Mouse (Mus musculus): ENCODE data around the gene Ints11. TPM values are rescaled to one million over a fixed set of nuclear protein-coding genes. Genes with fewer than 3 reads are reported as not detected.

The Ints11 gene
- total RNA-seq (2021) = 10 to 100 TPM; 31.0 to 31.3 TPM
- long read RNA-seq, experiment 1, transcript Ints11-201 (17 exons, 2,368 nt) = major isoform, 39 of 61 reads
- long read RNA-seq, experiment 1, partial matches to known transcripts = 3 of 61 reads
- long read RNA-seq, experiment 1, other reads (novel, unspliced or antisense) = 19 of 61 reads
- long read RNA-seq, experiment 2, transcript Ints11-201 (17 exons, 2,368 nt) = major isoform, 41 of 79 reads
- long read RNA-seq, experiment 2, partial matches to known transcripts = 5 of 79 reads
- long read RNA-seq, experiment 2, other reads (novel, unspliced or antisense) = 32 of 79 reads

DNA sequence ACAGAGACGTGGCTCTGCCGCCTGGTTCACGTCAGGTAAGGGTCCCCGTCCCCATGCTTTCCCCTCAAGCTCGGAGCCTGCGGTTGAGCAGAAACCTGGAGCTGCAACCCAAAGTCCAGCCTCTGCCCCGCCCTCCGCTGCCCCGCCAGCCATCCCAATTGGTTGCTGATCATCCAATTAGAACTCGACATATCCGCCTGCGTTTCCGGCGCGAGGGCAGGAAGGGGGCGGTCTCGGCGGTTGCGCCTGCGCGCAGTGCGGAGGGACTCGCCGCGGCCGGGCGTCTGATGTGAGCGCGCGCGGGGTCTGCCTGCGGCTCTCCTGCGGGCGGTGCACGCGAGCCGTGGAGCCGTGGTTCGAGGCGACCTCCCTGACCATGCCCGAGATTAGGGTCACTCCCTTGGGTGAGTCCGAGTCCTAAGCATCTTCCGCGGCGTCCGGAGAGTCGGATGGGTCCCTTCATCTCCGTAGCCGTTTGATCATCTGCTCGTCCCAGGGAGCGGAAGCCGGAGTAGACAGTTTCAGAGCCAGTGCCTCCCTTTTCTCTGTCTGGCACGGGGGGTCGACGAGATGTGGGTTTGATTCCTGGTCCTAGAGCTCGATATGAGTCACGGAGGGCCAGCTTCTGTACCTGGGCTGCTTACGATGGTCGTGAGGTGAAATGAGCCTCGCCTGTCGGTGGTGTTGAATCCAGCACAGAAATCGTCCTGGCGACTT lies at the start of gene Ints11, which contains the start of gene Cptp:
Ints11 (plus strand) TSS at position 230 of the 717 bp plus-strand sequence.
Cptp (minus strand) TSS at position 124 of the 717 bp plus-strand sequence.
- peak; percentile 93 to 94 for DNase-seq (ENCODE audit: low spot score in 2 of 2)

DNA sequence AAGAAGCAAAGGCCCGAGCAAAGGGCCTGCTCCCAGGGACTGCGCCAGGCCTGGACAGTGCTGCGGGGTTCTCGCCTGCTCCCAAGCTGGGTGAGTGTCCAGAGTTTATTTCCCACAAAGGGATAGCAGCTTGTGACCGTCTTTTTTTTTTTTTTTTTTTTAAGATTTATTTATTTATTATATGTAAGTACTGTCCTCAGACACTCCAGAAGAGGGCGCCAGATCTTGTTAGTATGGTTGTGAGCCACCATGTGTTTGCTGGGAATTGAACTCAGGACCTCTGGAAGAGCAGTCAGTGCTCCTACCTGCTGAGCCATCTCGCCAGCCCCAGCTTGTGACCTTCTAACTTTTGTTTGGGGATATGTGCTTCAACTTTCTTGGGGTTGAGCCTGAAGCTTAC lies 48.3 kb upstream of the Ints11 start:
- no peak for DNase-seq (ENCODE audit: low spot score in 2 of 2)

DNA sequence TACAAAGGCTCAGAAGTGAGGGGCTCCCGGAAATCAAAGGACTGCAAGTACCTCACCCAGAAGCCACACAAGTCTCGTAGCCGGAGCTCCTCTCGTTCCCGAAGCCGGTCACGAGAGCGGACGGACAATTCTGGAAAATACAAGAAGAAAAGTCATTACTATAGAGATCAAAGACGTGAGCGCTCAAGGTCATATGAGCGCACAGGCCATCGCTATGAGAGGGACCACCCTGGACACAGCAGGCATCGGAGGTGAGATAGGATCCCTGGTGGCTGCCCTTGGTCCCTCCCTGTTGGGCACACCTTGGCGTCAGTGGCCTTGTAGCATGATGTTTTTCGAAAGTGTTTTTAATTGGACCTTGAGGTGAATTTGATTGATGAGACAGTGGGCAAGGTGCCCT lies 45.9 kb upstream of the Ints11 start:
- no peak for DNase-seq (ENCODE audit: low spot score in 2 of 2)

DNA sequence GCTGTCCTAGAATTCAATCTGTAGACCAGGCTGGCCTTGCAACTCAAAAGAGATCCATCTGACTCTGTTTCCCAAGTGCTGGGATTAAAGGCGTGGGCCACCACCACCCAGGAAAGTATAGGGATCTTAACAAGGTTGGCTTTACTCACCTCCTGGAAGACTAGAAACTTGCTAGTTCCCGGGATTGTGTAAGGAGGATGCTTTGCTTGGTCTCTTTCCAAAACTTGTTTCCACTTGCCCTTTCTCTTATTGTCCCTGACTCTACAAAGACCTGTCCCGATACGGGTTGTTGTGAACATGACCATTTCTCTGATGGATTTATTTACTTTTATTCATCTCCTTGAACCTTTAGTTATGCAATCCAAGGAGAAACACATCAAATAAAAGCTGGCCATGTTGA lies 39.5 kb upstream of the Ints11 start:
- no peak for DNase-seq (ENCODE audit: low spot score in 2 of 2)

DNA sequence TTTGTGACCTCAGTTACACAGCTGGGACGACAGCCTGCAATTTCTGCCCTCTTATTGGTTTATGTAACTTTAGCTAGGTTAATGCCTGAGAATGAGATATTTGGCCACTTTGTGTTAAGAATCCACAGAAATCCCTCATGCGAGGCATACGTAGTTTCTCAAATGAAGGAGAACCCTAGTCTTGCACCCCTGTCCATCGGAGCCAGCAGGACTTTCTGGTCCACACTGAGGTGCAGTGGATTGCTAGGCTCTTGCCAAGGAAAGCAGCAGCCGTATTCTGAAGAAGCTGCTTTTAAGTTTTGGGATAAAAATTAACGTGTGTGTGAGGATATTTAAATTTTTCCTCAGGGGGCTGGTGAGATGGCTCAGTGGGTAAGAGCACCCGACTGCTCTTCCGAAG lies 38.8 kb upstream of the Ints11 start:
- DNase-seq (ENCODE audit: low spot score in 2 of 2) = no peak

DNA sequence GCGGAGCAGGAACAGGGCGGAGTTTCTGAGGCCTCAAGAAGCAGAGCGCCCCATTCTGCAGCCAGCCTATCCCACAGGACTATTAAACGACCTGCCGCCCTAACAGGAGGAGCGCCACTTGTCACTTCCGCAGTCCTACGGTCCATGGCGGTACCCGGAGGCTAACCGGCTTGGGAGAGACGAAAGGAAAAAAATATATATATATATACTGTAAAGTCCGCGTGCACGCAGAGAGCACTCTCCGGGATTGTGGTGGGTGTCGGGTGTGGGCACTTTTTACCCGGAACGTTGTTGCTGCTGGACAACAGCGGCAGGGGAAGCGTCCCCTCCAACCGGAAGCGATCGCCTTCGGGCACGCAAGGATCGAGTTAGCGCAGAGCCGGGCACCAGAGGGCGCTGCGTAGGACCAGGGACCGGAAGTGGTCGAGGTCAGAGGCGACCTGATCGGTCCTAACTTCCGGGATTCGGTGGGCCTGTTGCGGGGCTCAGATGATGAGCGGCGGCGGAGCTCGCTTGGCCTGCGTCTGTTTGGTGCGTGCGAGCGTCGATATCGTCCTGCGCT lies 38.1 kb upstream of the Ints11 start, which contains the start of gene Aurkaip1:
Aurkaip1 (plus strand) TSS at position 68 of the 562 bp plus-strand sequence.
- DNase-seq (ENCODE audit: low spot score in 2 of 2) = peak; percentile 86 to 95

DNA sequence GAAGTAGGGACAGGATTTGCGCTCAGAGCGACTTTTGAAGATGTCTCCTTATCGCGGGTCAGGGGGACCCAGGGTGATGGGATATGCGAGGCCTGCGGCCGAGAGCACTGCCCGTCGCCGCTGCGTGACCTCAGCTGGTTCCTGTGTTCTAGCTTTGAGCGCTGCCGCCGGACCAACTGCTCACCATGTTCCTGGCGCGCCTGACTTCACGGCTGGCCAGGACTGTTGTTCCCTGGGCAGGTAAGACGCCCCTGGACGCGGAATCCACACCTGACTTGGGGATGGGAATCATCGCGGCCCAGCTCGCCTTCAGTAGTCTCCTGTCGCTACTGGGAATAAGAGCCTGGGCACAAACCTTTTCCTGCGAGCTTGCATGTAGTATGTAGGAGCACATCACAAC lies 37.5 kb upstream of the Ints11 start:
- no peak for DNase-seq (ENCODE audit: low spot score in 2 of 2)

DNA sequence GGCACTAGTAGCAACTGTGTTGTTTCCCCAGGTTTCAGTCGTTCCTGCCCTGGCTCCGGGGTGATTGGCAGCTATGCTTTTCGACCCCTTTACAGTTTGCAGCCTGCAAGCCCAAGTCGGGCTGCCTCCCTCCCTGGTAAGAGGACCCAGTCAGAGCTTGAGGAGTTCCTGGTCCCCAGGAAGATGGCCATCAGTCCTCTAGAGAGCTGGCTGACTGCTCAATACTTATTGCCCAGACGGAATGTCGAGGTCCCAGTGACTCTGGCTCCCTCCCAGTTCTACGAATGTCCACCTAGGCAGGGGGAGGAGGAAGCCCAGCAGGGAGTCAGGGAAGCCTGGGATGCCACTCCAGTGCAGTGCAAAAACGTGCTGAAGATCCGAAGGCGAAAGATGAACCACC lies 37.0 kb upstream of the Ints11 start:
- no peak for DNase-seq (ENCODE audit: low spot score in 2 of 2)

DNA sequence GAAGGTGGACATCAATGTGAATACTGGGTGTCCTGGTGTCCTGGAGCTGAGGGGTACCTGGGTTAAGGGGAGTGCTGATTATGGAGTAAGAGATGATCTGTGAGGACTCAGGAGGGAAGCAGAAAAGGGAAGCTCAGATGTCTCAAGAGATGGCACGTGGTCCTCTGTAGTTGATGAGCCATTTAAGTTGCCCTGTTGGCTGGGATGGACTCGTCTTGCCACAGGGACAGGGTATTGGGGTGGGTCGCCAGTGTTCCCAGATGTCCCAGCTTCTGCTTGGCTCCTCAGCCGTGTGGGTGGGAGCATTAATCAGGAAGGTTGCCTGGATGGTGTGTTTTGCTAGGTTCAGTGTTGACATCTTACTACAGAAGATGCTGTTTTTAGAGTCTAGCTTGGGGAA lies 36.1 kb upstream of the Ints11 start:
- DNase-seq (ENCODE audit: low spot score in 2 of 2) = no peak

DNA sequence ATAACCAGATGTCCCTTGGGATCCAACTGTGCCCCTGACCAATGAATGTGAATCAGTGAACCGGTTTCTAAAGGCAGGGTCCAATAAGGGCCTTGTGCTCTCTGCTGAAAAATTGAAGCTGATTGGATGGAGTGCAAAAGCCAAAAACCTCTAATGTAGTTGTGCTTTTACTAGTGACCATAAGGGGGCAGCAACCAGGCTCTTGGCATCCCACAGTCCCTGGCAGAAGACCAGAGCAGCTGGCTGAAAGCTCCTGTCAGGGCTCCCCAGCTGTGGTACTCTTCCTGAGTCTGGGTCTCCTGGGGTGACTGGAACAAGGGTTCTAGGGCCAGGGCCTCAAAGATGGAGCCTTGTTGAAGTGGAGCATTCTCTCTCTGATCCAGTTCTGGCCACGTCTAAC lies 35.5 kb upstream of the Ints11 start:
- peak in 1 of 2 experiments; percentile 69 for DNase-seq (ENCODE audit: low spot score in 2 of 2)

DNA sequence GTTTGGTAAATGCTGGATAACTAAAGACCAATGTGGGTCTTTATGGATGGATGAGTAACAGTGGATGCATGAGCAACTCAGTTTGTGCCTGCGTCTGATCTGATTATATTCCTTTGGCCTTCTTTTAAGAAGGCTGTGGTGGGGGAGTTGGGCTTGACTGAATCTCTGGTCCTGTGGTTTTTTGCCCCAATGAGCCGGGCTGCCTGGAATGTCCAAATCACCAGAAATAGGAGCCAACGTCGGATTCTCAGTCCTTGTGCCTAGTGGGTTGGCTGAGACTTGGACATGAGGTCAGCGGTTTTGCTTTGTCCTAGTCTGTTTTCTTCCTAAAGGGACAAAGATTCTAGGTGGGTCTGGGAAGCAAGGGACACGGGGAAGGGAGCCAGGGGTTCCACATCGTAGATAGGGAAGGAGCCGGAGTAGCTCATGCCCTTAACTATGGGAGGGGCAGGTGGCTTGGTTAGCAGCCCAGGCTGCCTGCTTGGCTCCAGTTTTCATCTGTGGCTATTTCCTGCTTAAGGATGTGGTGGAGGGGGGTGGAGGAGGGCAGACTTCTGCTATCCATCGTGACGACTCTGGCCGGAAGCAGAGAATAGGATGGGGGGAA lies 31.8 kb upstream of the Ints11 start:
- DNase-seq (ENCODE audit: low spot score in 2 of 2) = no peak

DNA sequence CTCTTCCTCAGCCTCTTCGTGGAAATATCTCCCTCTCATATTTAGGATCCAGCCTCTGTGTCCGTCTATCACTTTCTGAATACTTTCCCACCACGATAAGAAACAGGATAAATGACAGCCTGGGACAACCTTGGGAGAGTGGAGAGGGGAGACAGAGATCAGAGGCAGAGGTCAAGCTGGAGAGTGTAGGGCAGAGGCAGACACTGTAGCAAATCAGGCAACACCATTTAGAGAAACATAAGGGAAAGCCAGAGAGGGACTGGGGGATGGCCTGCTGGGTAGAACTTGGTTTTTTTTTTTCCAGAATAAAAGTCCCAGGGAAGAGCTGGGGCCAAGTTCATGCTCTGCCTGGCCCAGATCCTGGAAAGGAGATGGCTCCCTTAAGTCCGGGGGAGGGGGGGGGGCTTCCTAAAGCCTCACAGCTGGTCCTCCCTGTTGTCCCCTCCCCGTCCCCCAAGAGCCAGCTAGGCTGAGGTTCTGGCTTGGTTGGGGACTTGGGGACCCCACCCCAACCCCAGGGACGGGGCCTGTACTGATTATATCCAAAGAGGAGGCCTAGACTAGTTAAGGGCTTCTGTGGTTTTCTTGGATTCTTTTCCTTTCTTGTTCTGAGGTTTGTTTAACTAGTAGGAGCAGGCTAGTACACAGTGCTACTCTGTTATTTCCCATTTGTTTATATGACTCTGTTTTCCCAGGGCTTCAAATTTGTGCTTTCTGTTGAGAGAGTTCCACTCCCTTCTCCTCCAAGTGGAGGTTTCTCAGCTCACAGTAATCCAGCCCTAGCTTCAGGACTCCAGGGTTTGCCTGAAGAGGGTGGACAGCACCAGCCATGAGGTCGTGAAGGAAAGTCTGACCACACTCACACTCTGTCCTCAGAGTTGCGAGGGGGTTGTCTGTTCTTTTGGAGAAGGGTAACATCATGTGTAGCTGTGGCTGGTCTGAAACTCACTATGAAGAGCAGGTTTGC lies 30.9 kb upstream of the Ints11 start:
- no peak for DNase-seq (ENCODE audit: low spot score in 2 of 2)

DNA sequence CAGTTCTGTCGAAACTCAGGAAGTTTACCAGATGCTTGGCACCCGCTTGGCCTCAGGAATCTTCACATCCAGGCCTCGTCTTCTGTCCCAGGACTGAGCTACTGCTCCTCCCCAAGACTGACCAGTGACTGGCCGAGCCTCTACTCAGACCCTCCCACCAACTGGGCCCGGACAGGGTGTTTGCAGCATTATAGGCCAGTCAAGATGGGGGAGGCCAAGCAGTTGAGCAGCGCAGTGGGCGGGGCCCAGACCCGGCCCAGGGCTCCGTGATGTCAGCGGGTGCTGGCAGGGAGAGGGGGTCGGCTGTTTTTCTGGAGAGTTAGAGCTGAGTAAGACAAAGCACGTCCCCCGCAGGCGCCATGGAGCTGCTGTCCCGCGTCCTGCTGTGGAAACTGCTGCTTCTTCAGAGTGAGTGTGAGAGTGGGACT lies 29.8 kb upstream of the Ints11 start, which contains the start of gene Mxra8:
Mxra8 (plus strand) TSS at position 198 of the 428 bp plus-strand sequence.
- DNase-seq (ENCODE audit: low spot score in 2 of 2) = peak; percentile 64 to 65

DNA sequence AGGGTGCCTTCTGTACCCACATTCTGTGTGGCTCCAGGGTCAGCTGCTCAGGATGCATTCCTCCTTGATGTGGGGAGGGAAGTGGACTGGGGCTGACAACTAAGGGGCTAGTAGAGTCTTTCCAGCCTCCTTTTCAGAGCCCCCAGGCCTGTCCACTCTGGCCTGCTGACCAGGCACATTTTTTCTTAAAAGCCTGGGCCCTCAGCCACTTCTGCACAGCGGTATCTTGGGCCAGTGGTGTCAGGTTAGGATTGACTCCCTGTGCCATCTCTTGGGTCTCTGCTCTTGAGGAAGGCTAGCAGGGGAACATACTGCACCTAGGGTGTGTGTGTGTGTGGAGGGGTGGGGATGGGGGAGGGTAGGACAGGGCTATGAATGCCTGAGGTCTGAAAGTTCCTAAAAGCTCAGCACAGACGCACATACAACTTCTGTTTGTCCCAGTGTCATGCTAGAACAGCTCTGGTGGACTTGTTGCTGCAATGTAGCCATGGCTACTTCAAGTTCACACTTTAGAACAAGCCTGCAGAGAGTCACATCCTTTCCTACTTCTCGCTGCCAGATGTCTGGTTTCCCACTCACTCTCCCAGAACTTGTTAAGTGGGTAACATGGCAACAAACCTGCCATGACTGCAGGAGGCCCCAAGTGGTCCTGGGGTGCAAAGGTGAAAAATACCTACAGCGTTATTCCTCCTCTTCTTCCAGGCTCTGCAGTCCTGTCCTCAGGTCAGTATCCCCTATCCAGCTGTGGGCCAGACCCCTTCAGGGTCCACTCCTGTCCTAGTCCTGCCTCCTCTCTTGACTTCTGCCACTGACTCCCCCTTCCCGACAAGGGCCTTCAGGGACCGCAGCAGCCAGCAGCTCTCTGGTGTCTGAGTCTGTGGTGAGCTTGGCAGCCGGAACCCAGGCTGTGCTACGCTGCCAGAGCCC lies 29.0 kb upstream of the Ints11 start:
- no peak for DNase-seq (ENCODE audit: low spot score in 2 of 2)

DNA sequence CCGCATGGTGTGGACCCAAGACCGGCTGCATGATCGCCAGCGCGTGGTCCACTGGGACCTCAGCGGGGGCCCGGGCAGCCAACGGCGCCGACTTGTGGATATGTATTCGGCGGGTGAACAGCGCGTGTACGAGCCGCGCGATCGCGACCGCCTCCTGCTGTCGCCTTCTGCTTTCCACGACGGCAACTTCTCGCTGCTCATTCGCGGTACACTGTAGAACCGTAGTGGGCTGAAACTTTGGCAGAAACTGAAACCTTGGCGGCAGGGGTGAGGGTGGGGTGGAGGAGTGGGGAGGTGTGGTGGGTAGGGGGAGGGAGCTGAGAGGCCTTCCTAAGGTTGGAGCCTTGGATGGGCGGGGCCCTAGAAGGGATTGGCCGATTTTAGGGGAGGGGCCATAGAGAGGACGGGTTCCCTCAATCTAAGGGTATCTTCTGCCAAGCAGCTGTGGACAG lies 28.3 kb upstream of the Ints11 start:
- DNase-seq (ENCODE audit: low spot score in 2 of 2) = no peak

DNA sequence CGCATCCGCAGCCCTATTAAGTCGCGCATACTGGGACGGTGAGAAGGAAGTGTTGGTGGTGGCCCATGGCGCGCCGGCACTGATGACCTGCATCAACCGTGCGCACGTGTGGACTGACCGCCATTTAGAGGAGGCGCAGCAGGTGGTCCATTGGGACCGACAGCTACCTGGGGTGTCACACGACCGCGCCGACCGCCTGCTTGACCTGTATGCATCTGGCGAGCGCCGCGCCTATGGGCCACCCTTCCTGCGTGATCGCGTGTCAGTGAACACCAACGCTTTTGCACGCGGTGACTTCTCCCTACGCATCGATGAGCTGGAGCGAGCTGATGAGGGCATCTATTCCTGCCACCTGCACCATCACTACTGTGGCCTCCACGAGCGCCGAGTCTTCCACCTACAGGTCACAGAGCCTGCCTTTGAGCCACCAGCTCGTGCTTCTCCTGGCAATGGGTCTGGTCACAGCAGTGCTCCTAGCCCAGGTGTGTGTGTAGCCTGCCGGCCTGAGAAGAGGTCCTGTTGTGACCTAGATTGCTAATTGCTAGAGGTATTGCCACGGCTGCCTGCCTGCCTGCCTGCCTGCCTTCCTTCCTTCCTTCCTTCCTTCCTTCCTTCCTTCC lies 27.6 kb upstream of the Ints11 start:
- no peak for DNase-seq (ENCODE audit: low spot score in 2 of 2)

DNA sequence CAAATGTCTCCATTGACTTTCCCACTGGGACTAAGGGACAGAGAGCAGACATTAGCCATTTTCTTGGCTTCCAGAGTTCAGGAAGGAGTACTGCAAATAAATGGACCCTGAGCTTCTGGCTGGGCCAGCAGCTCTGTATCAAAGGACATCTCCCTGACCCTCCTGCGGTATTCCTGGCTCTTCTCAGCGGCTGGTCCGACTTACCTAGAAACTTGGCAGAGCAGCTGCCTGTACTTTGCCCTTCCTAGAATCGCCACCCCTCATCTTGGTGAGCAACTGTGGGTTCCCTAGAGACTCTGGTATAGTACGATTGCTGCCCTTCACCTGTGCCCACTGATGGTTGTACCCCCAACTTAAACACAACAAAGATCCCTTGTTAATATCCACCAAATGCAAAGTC lies 26.1 kb upstream of the Ints11 start:
- DNase-seq (ENCODE audit: low spot score in 2 of 2) = no peak

DNA sequence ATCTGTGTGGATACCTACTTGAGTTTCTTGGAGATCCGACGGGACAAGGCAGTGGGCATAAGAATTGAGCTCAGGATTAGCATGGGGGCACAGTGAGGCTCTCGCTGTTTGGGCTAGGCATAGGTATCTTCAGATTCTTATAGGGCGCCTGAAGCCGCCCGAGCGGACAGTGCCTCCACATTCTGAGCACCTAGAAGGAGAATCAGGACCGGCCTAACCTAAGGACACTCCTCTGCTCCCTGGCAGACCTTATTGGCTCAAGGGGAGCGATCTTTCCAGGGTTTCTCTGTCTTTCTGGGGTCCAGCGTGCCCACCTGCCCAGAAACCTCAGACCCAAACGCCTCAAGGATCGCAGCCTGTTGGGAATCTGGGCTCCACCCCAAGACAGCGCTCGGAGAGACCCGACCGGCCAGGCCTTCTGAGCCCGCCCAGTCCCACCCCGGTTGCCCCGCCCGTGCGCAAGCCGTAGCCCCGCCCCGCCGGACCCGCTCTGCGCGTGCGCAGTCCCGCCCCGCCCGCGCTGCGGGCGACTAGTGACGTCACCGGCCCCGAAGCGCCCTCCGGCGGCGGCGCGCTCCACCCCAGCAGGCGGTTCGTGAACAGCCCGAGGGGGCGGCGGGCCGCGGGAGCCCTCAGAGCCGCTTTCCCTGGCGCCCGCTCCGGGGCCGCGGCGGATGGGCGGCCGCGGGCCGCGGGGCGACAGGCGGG lies 22.3 kb upstream of the Ints11 start, which contains the start of gene Dvl1:
Dvl1 (plus strand) TSS at position 532 of the 708 bp plus-strand sequence.
- DNase-seq (ENCODE audit: low spot score in 2 of 2) = peak; percentile 98 to 99

Measured in adrenal gland, postnatal 4 days (tissue).